Mouse (Mus musculus) lung, embryonic 16.5 days (tissue): ENCODE data around the gene Myt1. TPM values are rescaled to one million over a fixed set of nuclear protein-coding genes. Genes with fewer than 3 reads are reported as not detected.

Experiments used
- ATAC-seq: fragments of 200-750 bp; cut with Nextera tagmentation; 2 replicates; pipeline ENCODE4 v1.8.0; 2017; ENCODE audit warnings: low read depth, mild to moderate bottlenecking, moderate library complexity
- H3K27ac ChIP-seq: fragments of 300-500 bp; sonication (generic); 2 replicates; pipeline ENCODE4 v1.5.1; 2014; ENCODE audit warnings: mild to moderate bottlenecking, control low read depth, low read length
- H3K27me3 ChIP-seq: fragments of 300-500 bp; sonication (generic); 2 replicates; pipeline ENCODE4 v1.6.1; 2014; ENCODE audit warnings: low read depth, low read length, mixed read lengths; ENCODE audit not compliant: control insufficient read depth, insufficient read depth
- H3K36me3 ChIP-seq: fragments of 300-500 bp; sonication (generic); 2 replicates; pipeline ENCODE4 v1.6.1; 2014; ENCODE audit warnings: low read length; ENCODE audit not compliant: control insufficient read depth, insufficient read depth
- H3K4me1 ChIP-seq: fragments of 300-500 bp; sonication (generic); replicated peaks from 2 replicates; pipeline ENCODE4 v1.6.1; 2014; ENCODE audit warnings: low read length, mixed read lengths; ENCODE audit not compliant: control insufficient read depth, insufficient read depth
- H3K4me2 ChIP-seq: fragments of 300-500 bp; sonication (generic); 2 replicates; pipeline ENCODE4 v1.6.1; 2014; ENCODE audit warnings: low read depth, low read length, control low read depth
- H3K4me3 ChIP-seq: fragments of 300-500 bp; sonication (generic); 2 replicates; pipeline ENCODE4 v1.5.1; 2014; ENCODE audit warnings: mild to moderate bottlenecking, low read length, control low read depth
- H3K9ac ChIP-seq: fragments of 300-500 bp; sonication (generic); 2 replicates; pipeline ENCODE4 v1.6.1; 2014; ENCODE audit warnings: low read length, control low read depth
- H3K9me3 ChIP-seq: fragments of 300-500 bp; sonication (generic); 2 replicates; pipeline ENCODE4 v1.6.1; 2016; ENCODE audit warnings: low read length; ENCODE audit not compliant: control insufficient read depth
- WGBS: fragments of 180-500 bp; shearing (Covaris S2); extraction: QIAGEN DNeasy Blood & Tissue Kit; methylation state at CpG from one replicate; pipeline ENCODE4 v1.1.7; 2014; 5-methylcytosine and 5-hydroxymethylcytosine counted together
- polyA plus RNA-seq: library from polyadenylated mRNA; unstranded; fragments of >200 nt; fragmentation: Nextera tagmentation; extraction: Ambion mirVana; gene quantifications from 2 replicates; pipeline ENCODE4 v1.2.1, GENCODE M21; 2015

The Myt1 gene
- polyA plus RNA-seq, 1 experiment from 2014 or later, result 0.06 TPM

DNA sequence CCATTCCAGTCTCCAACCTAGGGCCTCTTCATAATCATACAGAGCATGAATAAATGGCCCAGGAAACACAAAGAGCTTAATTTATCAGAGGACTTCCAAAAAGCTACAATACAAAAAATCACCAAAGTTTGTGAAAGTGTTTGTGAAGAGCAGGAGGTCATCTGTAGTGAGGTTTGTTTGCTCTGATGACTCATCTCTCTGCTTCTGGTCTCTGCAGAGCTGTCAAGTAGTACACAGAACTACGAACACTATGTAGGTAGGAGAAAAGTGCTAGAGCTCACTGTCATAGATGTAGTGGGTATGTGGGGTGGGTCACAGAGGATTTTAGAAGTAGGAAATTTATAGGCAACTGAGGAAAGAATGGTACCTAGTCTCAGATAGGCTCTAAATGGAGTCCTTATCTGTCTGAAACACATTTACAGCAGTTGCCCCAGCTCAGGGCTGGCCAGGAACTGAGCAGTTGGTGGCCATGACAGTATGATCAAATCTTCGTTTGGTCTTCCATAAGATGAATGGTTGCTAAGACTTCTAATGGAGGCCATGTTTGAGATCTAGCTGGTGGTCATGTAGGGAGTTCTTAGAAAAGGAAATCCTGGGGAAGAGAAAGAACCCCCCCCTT is 66.0 kb downstream of the Myt1 start:
- Histone ChIP-seq H3K4me3 (no peak overlapping the region), H3K27ac (no peak overlapping the region), H3K4me2 (no peak overlapping the region), H3K9ac (no peak overlapping the region), H3K9me3 (no peaks in the 10 kb centered on the region), H3K27me3 (no peaks in the 10 kb centered on the region), H3K4me1 (no peaks in the 10 kb centered on the region), H3K36me3 (no peaks in the 10 kb centered on the region)
- WGBS, result 43% methylated on average over 2 of the region's 2 CpGs
- no peak for ATAC-seq

- Histone ChIP-seq H3K36me3 (no peaks in the 10 kb centered on the region), H3K4me3 (no peak overlapping the region), H3K9ac (no peak overlapping the region), H3K27me3 (no peaks in the 10 kb centered on the region), H3K27ac (no peak overlapping the region), H3K4me1 (peaks cover 3% of the 10 kb centered on the region; the same call in 1 of the 2 replicates), H3K4me2 (no peak overlapping the region), H3K9me3 (no peaks in the 10 kb centered on the region)
- WGBS, result 66% methylated on average over 2 of the region's 2 CpGs
- no peak for ATAC-seq
These were observed 69.6 kb downstream of the Myt1 start for GRCm38 (mm10) chr2:181832745-181833144.

DNA sequence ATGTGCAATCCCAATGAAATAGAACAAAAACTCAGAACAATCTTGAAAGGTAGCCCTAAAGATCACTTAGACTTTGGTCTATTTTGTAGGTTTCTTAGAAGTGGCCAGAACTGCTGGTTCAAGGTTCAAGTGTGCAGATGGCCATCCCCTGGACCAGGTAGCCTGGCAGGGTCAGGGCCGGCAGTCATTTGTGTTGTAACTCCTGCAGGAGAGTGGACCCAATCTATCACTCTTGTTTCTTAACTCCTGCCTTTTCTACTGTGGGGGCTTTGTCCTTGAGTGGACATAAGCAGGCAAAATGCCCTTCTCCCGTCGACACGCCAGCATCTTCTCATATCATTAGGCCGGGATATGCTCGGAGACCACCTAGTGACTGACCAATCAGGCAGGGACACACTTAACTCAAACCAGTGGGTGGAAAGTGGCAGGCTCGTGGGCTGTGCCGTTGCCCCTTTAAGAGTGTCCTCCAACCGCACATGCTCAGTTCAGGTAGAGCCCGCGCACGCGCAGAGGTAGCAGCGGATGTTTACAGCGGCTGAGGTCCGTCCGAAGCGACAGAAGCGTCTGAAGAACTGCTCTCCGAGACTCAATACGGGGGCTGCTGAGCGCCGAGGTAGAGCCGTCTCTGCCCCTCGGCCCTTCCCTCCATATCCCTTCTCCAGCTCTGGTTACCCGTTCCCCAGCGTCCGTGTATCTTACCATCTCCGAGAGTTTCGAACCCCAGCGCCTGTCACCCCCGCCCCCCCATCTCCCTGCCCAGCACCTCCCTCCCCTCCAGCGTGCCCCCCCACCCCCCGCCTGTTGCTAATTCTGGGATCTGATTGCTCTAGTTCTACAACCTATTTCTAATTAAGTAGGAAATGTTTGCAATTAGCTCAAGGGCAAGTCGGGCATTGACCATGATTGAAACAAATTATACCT is 74.5 kb downstream of the Myt1 start, which contains the start of gene Pcmtd2:
Gene Pcmtd2, plus strand, starts transcription at position 483 of the 921 bp plus-strand sequence.
- WGBS, result under 1% methylated on average over 35 of the region's 35 CpGs
- Histone ChIP-seq H3K27me3 (no peaks in the 10 kb centered on the region), H3K9ac (peak within 1 kb of the TSS; percentile 75), H3K4me3 (peak within 1 kb of the TSS; percentile 64), H3K4me2 (peak within 1 kb of the TSS; percentile 81), H3K4me1 (peaks cover 7% of the 10 kb centered on the region), H3K27ac (peak within 1 kb of the TSS; percentile 73), H3K9me3 (no peaks in the 10 kb centered on the region), H3K36me3 (peaks cover 4% of the 10 kb centered on the region)
- ATAC-seq, result peak; percentile 99

DNA sequence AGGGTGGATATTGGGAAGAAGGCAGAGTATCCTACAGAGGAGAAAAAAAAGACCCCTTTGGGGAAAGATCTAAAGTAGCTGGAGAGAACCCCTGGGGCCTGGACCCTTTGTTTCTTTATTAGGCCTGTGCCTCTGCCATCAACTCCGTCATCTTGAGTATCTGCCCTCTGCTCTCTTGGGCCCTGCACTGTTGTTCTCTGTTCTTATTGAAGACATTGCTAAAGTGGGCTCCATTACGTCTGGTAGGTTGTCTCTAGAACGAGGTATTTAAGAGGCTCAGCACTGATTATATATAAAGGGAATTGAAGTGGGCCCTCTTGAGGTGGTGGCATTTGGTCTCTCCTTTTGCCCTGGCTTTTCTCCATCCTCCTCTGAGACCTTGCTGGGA is 75.2 kb downstream of the Myt1 start:
- H3K27me3 ChIP-seq, result no peaks in the 10 kb centered on the region
- H3K4me1 ChIP-seq, result peaks cover 7% of the 10 kb centered on the region
- H3K4me3 ChIP-seq, result peak overlapping the region; percentile 64
- WGBS, result 4% methylated on average over 3 of the region's 3 CpGs
- H3K9me3 ChIP-seq, result no peaks in the 10 kb centered on the region
- H3K27ac ChIP-seq, result peak overlapping the region; percentile 73
- peak overlapping the region; percentile 81 for H3K4me2 ChIP-seq
- H3K9ac ChIP-seq, result peak overlapping the region; percentile 75
- H3K36me3 ChIP-seq, result peaks cover 6% of the 10 kb centered on the region
- ATAC-seq, result peak; percentile 24; the same call in 1 of the 2 replicates

DNA sequence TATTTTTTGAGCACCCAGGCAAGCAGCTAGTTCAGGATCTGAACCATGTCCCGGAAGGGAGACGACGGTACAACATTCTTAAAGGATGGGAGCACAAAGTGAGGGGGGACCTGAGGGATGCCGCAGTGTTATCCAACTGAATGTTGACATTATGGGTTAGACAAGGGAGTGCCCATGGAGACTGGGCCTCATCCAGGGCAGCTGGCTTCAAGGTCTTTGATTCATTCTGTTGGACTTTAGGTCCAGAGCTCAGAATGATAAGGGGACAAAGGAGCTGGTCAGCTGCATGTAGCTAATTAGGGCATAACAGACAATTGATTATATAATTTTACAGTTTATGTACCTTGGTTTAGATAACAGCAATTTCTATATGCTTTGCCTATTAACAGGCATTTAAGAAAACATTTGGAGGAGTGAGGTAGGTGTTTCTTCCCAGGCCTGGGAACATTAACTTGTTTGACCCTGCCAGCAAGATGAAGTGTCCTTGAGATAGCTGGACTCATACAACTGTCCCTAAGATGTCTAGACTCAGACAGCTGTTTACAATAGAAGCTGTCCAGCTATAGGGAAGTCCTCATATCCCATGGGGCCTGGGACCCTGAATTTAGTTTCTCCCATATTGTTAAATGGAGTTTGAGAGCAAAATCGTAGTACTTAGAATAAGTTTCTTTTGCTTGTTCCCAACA is 82.7 kb downstream of the Myt1 start:
- no peak for ATAC-seq
- peaks cover 20% of the 10 kb centered on the region for H3K36me3 ChIP-seq
- H3K4me2 ChIP-seq, result no peak overlapping the region
- no peak overlapping the region for H3K9ac ChIP-seq
- H3K4me3 ChIP-seq, result no peak overlapping the region
- H3K4me1 ChIP-seq, result no peaks in the 10 kb centered on the region
- no peaks in the 10 kb centered on the region for H3K27me3 ChIP-seq
- no peaks in the 10 kb centered on the region for H3K9me3 ChIP-seq
- no peak overlapping the region for H3K27ac ChIP-seq
- WGBS, result 78% methylated on average over 5 of the region's 5 CpGs

DNA sequence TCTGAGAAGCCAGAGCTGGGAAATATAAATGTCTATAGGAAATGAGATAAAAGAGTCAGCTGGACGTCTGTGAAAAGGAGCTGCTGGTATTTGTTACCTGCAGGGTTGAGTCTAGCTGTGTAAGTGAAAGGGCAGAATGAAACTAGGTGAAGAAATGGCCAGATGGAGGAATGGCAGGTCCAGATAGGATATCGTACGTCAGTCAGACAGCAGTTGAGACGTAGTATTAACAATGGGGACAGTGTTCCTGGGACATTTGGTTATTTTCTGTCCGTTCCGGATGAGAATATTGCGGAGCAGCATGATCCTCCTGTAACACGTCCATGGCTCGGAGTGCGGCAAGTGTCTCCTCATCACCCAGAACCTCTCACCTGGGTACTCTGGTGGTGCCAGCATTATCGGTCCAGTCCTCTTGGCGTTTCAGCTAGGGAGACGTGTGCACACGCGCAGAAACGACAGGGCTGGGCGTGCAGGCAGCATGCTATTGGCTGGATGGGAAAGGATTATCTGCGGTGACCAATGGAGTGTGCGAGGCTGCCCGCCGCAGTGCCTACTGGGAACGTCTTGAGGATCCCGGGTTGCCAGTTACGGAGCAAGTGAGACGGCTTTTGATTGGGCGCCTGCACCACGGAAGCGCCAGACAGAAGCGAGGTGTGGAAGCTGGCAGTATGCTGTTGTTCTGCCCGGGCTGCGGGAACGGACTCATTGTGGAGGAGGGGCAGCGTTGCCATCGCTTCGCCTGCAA is 100.8 kb downstream of the Myt1 start, which contains the start of gene Polr3k:
Gene Polr3k, plus strand, starts transcription at position 547 of the 745 bp plus-strand sequence.
- Histone ChIP-seq H3K9me3 (no peaks in the 10 kb centered on the region), H3K4me1 (peaks cover 13% of the 10 kb centered on the region), H3K4me3 (peak within 1 kb of the TSS; percentile 85), H3K36me3 (peaks cover 3% of the 10 kb centered on the region), H3K27ac (peak within 1 kb of the TSS; percentile 80), H3K4me2 (peak within 1 kb of the TSS; percentile 80), H3K27me3 (no peaks in the 10 kb centered on the region), H3K9ac (peak within 1 kb of the TSS; percentile 81)
- under 1% methylated on average over 35 of the region's 35 CpGs for WGBS
- peak; percentile 100 for ATAC-seq

DNA sequence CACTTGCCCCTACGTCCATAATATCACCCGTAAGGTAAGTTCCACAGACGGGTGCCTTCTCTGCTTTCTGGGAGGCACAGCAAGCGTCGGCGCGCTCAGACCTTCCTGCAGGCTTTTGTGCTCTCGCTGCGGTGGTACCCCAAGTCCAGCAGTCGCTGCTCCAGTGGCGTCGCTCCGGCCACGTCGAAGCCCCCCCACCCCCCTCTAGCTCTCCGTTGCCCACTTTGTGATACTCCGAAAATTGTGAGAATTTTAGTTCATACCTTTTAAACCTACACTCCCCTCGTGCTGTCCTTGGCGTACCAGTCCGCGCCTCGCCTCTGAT is 101.4 kb downstream of the Myt1 start:
- Histone ChIP-seq H3K36me3 (peaks cover 6% of the 10 kb centered on the region), H3K9me3 (no peaks in the 10 kb centered on the region), H3K27ac (peak overlapping the region; percentile 80), H3K4me1 (peaks cover 13% of the 10 kb centered on the region), H3K4me3 (peak overlapping the region; percentile 85), H3K9ac (peak overlapping the region; percentile 81), H3K27me3 (no peaks in the 10 kb centered on the region), H3K4me2 (peak overlapping the region; percentile 80)
- under 1% methylated on average over 22 of the region's 22 CpGs for WGBS
- peak; percentile 39; the same call in 1 of the 2 replicates for ATAC-seq

DNA sequence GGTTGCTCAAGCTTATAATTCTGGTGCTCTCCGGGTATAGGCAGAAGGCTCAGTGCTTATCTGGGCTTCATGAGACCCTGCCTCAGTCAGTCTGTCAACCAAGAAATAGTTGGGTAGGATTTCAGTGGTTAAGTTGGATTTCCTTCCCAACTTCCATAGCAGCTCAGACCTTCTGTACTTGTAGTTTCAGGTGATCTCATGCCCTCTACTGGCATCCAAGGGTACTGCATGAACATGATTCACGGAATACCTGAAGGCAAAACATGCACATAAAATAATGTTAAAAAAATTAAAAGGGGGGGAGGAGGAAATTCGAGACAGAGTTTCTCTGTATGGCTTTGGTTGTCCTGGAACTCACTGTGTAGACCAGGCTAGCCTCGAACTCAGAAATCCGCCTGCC is 103.8 kb downstream of the Myt1 start:
- Histone ChIP-seq H3K4me1 (peaks cover 13% of the 10 kb centered on the region), H3K9me3 (no peaks in the 10 kb centered on the region), H3K36me3 (peaks cover 12% of the 10 kb centered on the region), H3K27me3 (no peaks in the 10 kb centered on the region), H3K4me3 (no peak overlapping the region), H3K9ac (no peak overlapping the region), H3K4me2 (no peak overlapping the region), H3K27ac (no peak overlapping the region)
- WGBS, result 56% methylated on average over 5 of the region's 5 CpGs
- ATAC-seq, result no peak
